Mouse (Mus musculus) heart, embryonic 11.5 days (tissue): ENCODE results near the gene Amz1. TPM values are rescaled to one million over a fixed set of nuclear protein-coding genes. Genes with fewer than 3 reads are reported as not detected.

Source experiments
- ATAC-seq: fragments of 200-750 bp; cut with Nextera tagmentation; replicated peaks from 2 replicates; pipeline ENCODE4 v1.8.0; 2017; ENCODE audit warnings: moderate library complexity; ENCODE audit not compliant: insufficient number of reproducible peaks, low FRiP score, low TSS enrichment
- H3K27ac ChIP-seq: fragments of 300-500 bp; sonication (generic); 2 replicates; pipeline ENCODE4 v1.5.1; 2014; ENCODE audit warnings: mild to moderate bottlenecking, low read depth, low read length
- H3K27me3 ChIP-seq: fragments of 300-500 bp; sonication (generic); 2 replicates; pipeline ENCODE4 v1.6.1; 2014; ENCODE audit warnings: mild to moderate bottlenecking, low read length, mixed read lengths; ENCODE audit not compliant: control insufficient read depth, insufficient read depth
- H3K36me3 ChIP-seq: fragments of 300-500 bp; sonication (generic); 2 replicates; pipeline ENCODE4 v1.6.1; 2014; ENCODE audit warnings: mild to moderate bottlenecking, low read length, moderate library complexity, mixed read lengths; ENCODE audit not compliant: control insufficient read depth, insufficient read depth
- H3K4me1 ChIP-seq: fragments of 300-500 bp; sonication (generic); 2 replicates; pipeline ENCODE4 v1.6.1; 2014; ENCODE audit warnings: low read length; ENCODE audit not compliant: control insufficient read depth, insufficient read depth
- H3K4me2 ChIP-seq: fragments of 300-500 bp; sonication (generic); 2 replicates; pipeline ENCODE4 v1.6.1; 2014; ENCODE audit warnings: mild to moderate bottlenecking, moderate library complexity
- H3K4me3 ChIP-seq: fragments of 300-500 bp; sonication (generic); 2 replicates; pipeline ENCODE4 v1.5.1; 2014; ENCODE audit warnings: low read depth, low read length
- H3K9ac ChIP-seq: fragments of 300-500 bp; sonication (generic); 2 replicates; pipeline ENCODE4 v1.6.1; 2014; ENCODE audit warnings: mild to moderate bottlenecking, low read depth, low read length, moderate library complexity
- H3K9me3 ChIP-seq: fragments of 300-500 bp; sonication (generic); replicated peaks from 2 replicates; pipeline ENCODE4 v1.6.1; 2016; ENCODE audit warnings: low read length; ENCODE audit not compliant: control insufficient read depth
- WGBS: fragments of 180-500 bp; shearing (Covaris S2); extraction: QIAGEN DNeasy Blood & Tissue Kit; methylation state at CpG from one replicate; pipeline ENCODE4 v1.1.7; 2014; ENCODE audit not compliant: insufficient replicate concordance; 5-methylcytosine and 5-hydroxymethylcytosine counted together
- polyA plus RNA-seq: library from polyadenylated mRNA; unstranded; fragments of >200 nt; fragmentation: Nextera tagmentation; extraction: Ambion mirVana; gene quantifications from 2 replicates; pipeline ENCODE4 v1.2.1, GENCODE M21; 2014

The Amz1 gene
- polyA plus RNA-seq, 1 experiment from 2014 or later: 0.69 TPM

DNA sequence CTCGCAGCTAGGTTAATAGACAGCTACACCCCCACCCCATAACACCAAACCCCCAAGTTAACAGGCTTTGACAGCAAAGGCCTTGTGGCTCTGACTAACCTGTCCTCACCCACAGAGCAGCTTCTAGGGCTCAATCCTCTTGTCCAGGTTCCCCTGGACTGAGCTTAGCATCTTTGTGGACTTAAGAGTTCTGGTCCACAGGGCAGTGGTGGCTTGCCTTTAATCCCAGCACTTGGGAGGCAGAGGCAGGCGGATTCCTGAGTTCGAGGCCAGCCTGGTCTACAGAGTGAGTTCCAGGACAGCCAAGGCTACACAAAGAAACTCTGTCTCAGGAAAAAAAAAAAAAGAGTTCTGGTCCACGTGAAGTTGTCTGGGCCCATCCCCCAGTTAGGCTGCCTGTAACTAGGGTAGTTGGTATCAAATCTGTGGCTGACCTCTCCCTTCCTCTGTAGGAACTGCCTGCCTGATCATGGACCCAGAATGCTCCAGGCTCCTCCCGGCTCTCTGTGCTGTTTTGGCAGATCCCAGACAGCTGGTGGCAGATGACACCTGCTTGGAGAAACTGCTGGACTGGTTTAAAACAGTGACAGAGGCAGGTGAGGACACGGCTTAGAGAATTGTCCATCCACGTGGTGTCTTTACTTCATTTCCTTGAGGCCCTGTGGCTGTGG is 18.3 kb upstream of the Amz1 start:
- ATAC-seq: no peak
- peak overlapping the region; percentile 49 for H3K4me3 ChIP-seq
- H3K27ac ChIP-seq: peak overlapping the region; percentile 52
- peaks cover 18% of the 10 kb centered on the region for H3K4me1 ChIP-seq
- no peaks in the 10 kb centered on the region for H3K27me3 ChIP-seq
- H3K4me2 ChIP-seq: peak overlapping the region; percentile 80
- peaks cover 11% of the 10 kb centered on the region; the same call in 1 of the 2 replicates for H3K36me3 ChIP-seq
- H3K9me3 ChIP-seq: no peaks in the 10 kb centered on the region
- H3K9ac ChIP-seq: peak overlapping the region; percentile 82
- WGBS: 51% methylated on average over 7 of the region's 7 CpGs

DNA sequence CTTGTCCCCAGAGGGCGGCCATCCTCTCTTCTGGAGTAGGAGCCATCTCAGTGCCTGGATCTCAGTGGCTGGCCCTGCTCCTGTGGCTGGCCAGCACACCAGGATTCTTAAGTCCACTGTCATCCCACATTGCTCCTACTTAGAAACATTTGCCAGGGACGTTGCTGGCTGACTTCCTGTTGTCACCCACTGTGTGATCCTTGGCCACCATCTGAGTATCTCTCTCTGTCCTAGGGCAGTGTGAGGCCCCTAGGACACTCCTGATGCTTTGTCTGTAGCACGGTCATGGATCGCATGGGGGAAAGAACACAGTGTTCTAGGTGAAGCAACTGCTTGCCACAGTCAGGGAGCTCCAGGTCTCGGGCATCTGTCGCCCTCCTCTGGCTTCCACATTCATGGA is 13.6 kb upstream of the Amz1 start:
- no peaks in the 10 kb centered on the region for H3K27me3 ChIP-seq
- WGBS: 87% methylated on average over 6 of the region's 6 CpGs
- peaks cover 8% of the 10 kb centered on the region for H3K4me1 ChIP-seq
- H3K27ac ChIP-seq: no peak overlapping the region
- peaks cover 34% of the 10 kb centered on the region for H3K36me3 ChIP-seq
- H3K9ac ChIP-seq: no peak overlapping the region
- ATAC-seq: no peak
- no peak overlapping the region for H3K4me3 ChIP-seq
- no peak overlapping the region for H3K4me2 ChIP-seq
- H3K9me3 ChIP-seq: no peaks in the 10 kb centered on the region

DNA sequence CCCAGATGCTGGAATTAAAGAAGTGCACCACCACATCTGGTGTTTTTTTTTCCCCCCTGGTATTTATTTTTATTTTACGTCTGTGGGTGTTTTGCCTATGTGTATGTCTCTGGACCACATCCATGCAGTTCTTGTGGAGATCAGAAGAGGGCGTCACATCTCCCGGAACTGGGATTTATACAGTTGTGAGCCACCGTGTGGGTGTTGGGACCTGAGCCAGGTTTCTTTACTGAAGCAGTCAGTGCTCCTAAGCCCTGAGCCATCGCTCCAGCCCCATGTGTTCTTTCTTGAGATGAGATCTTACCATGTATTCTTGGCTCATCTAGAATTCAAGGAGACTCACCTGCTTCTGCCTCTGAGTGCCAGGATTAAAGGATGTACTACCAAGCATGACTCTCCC is 12.9 kb upstream of the Amz1 start:
- no peaks in the 10 kb centered on the region for H3K9me3 ChIP-seq
- no peak for ATAC-seq
- peaks cover 1% of the 10 kb centered on the region for H3K4me1 ChIP-seq
- H3K27me3 ChIP-seq: no peaks in the 10 kb centered on the region
- no peak overlapping the region for H3K9ac ChIP-seq
- H3K4me3 ChIP-seq: no peak overlapping the region
- H3K4me2 ChIP-seq: no peak overlapping the region
- WGBS: 75% methylated on average over 5 of the region's 5 CpGs
- no peak overlapping the region for H3K27ac ChIP-seq
- peaks cover 36% of the 10 kb centered on the region for H3K36me3 ChIP-seq

- Histone ChIP-seq H3K9ac (no peak overlapping the region), H3K4me1 (no peaks in the 10 kb centered on the region), H3K9me3 (no peaks in the 10 kb centered on the region), H3K27ac (no peak overlapping the region), H3K36me3 (peaks cover 22% of the 10 kb centered on the region), H3K4me2 (no peak overlapping the region), H3K4me3 (no peak overlapping the region), H3K27me3 (no peaks in the 10 kb centered on the region)
- WGBS: 71% methylated on average over 7 of the region's 7 CpGs
- ATAC-seq: no peak
These were observed 3.2 kb upstream of the Amz1 start for GRCm38 (mm10) chr5:140720773-140721172.

DNA sequence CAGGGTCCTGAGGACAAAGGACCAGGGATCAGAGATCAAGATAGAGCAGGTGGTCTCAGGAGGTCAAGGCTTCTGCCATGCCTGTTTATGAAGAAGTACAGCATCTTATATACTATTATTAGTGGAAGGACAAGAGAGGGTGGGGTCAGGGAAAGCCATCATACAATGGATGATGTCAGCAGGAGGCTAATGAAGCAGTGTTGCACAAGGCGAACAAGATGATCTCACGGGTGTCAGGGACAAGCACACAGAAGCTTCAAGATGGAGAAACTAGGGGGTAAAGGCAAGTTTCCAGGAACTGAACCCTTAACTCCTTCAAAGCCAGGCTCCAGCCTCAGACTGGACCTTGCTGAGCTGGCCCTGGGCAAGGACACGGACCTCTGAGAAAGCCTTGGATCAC is 1.8 kb upstream of the Amz1 start:
- Histone ChIP-seq H3K27me3 (no peaks in the 10 kb centered on the region), H3K4me1 (no peaks in the 10 kb centered on the region), H3K9ac (no peak overlapping the region), H3K36me3 (peaks cover 15% of the 10 kb centered on the region), H3K9me3 (no peaks in the 10 kb centered on the region), H3K4me3 (no peak overlapping the region), H3K27ac (no peak overlapping the region), H3K4me2 (no peak overlapping the region)
- no peak for ATAC-seq
- WGBS: 78% methylated on average over 3 of the region's 3 CpGs

DNA sequence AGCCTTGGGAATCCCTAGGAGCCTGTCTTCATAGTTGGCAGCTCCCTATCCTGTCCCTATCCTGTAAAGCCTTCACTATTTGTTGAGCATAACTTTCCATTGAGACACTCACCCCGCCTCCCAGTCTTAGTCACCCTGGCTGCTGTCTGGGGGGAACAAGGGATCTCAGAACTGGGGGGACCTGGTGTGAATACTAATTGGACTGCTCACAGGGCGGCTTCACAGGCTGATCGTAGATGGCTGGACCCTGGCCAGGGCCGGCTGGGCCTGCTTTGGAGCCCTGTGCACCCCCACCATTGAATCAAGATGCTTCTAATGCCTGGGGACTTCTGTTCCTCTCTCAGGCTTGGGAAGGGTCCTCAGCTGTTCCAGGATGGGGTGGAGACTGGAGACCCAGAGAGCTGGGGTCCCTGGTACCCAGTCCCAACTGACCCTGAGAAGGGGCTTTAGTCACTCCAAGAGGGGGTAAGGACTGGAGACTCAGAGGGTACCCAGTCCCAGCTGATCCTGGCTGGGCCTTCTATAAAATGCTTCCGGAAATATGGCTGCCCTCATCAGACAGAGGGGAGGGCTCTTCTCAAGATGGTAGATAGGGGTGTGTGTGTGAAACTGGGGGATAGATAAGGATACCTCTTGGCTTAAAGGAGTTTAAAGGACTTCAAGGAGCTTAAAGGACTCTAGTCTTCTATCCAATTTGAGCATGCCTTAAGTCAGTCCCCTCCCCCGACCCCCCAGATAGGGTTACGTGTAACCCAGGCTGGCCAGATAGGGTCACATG is 2.3 kb downstream of the Amz1 start:
- Histone ChIP-seq H3K4me1 (no peaks in the 10 kb centered on the region), H3K9me3 (no peaks in the 10 kb centered on the region), H3K36me3 (no peaks in the 10 kb centered on the region), H3K9ac (no peak overlapping the region), H3K4me3 (no peak overlapping the region), H3K4me2 (no peak overlapping the region), H3K27ac (no peak overlapping the region), H3K27me3 (no peaks in the 10 kb centered on the region)
- 78% methylated on average over 7 of the region's 7 CpGs for WGBS
- no peak for ATAC-seq

- Histone ChIP-seq H3K4me1 (no peaks in the 10 kb centered on the region), H3K27me3 (no peaks in the 10 kb centered on the region), H3K36me3 (no peaks in the 10 kb centered on the region), H3K4me2 (no peak overlapping the region), H3K9ac (no peak overlapping the region), H3K9me3 (no peaks in the 10 kb centered on the region), H3K27ac (no peak overlapping the region), H3K4me3 (no peak overlapping the region)
- 71% methylated on average over 17 of the region's 17 CpGs for whole genome bisulfite sequencing
- ATAC-seq: no peak
These were observed 3.2 kb downstream of the Amz1 start for GRCm38 (mm10) chr5:140726946-140727740.

DNA sequence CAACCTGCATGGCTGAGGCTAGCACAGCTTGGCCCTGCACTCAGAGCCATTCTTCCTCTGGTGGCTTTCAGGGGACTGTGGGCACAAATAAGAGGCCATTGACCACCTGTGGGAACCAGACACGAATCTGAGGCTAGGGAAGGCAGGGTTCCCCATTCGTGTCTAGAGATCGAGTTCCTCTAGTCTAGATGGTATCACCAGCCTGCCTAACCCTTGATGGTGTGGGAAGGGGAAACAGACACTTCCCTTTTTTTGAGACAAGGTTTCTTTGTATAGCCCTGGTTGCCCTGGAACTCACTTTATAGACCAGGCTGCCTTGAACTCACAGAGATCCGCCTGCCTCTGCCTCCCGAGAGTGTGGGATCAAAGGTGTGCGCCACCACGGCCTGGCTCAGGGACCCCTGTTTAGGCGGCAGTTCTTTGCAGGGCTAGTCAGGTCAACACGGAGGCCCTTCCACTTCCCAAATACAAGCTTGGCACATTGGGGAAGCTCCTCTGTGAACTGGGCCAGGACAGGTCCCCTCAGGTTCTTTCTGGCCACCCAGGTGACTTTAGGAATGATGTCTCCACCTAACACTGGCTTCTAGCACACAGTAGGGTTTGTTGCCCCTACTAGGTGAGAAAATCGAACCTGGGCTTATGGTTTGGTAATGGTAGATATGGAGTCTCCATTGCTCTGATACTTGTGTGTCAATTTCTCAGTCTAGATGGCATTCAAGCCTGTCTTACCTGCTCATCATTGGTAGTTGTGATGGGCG is 7.3 kb downstream of the Amz1 start:
- Histone ChIP-seq H3K27me3 (peaks cover 12% of the 10 kb centered on the region), H3K4me3 (no peak overlapping the region), H3K4me2 (no peak overlapping the region), H3K9ac (no peak overlapping the region), H3K27ac (no peak overlapping the region), H3K9me3 (no peaks in the 10 kb centered on the region), H3K36me3 (no peaks in the 10 kb centered on the region), H3K4me1 (peaks cover 8% of the 10 kb centered on the region; the same call in 1 of the 2 replicates)
- ATAC-seq: no peak
- 78% methylated on average over 11 of the region's 11 CpGs for WGBS
